Mouse (Mus musculus): Measurements from ENCODE around the gene Olfr667. TPM values are rescaled to one million over a fixed set of nuclear protein-coding genes. Genes with fewer than 3 reads are reported as not detected.

Gene Olfr667
- total and polyA plus RNA-seq, 3 experiments = not detected

- no peaks in the 10 kb centered on the region for H3K27me3 ChIP-seq (replicated peaks)
- DNase-seq (ENCODE audit: extremely low read depth) = no peak
- no peaks in the 10 kb centered on the region for H3K9me3 ChIP-seq (replicated peaks; ENCODE audit: low read length)
- no peaks in the 10 kb centered on the region for H3K79me2 ChIP-seq (replicated peaks; ENCODE audit: control insufficient read depth, extremely low read depth, insufficient read depth, poor library complexity, severe bottlenecking)
- dilution Hi-C loops (cut with MboI; ENCODE audit: extremely low pct_ligation_motif_present, extremely low pct_unique_long_range_greater_than_20kb, low sequenced_read_pairs) = no loop called here
- H3K4me1 ChIP-seq (ENCODE audit: control insufficient read depth in 1 of 2, insufficient read depth in 2 of 2) = no peaks in the 10 kb centered on the region
- no peak within 1 kb of the TSS for H3K9ac ChIP-seq (ENCODE audit: insufficient read depth, low read depth)
- H3K4me3 ChIP-seq (replicated peaks in 1 of 3; ENCODE audit: low read depth in 2 of 3, low read length in 2 of 3, poor library complexity in 1 of 3) = no peak within 1 kb of the TSS
- in situ Hi-C loops (cut with MboI; ENCODE audit: low pct_ligation_motif_present, low pct_unique_long_range_greater_than_20kb, low sequenced_read_pairs) = no loop called here
- no peaks in the 10 kb centered on the region for H3K36me3 ChIP-seq (replicated peaks in 1 of 2; ENCODE audit: control insufficient read depth in 1 of 2, insufficient read depth in 1 of 2, low read length in 1 of 2)
- TF ChIP-seq ZNF384 (IDR thresholded peaks at IDR 0.05; ENCODE audit: low read depth, low read length) = no peak
- no peak for TF ChIP-seq UBTF (IDR thresholded peaks at IDR 0.05; ENCODE audit: low read depth, low read length)
- no peak for TF ChIP-seq ZMIZ1 (IDR thresholded peaks at IDR 0.05; ENCODE audit: low read depth, low read length)
- TF ChIP-seq KAT2A (IDR thresholded peaks at IDR 0.05; ENCODE audit: insufficient replicate concordance, low read length) = no peak
- TF ChIP-seq BHLHE40 (IDR thresholded peaks at IDR 0.05; ENCODE audit: low read depth, low read length) = no peak
- no peak for TF ChIP-seq SMC3 (IDR thresholded peaks at IDR 0.05; ENCODE audit: low read depth, low read length)
- TF ChIP-seq HCFC1 (IDR thresholded peaks at IDR 0.05; ENCODE audit: low read depth, low read length) = no peak
- no peak for TF ChIP-seq ZKSCAN1 (IDR thresholded peaks at IDR 0.05; ENCODE audit: borderline replicate concordance, low read depth, low read length)
- no peak for TF ChIP-seq IRF4 (IDR thresholded peaks at IDR 0.05; ENCODE audit: low read depth, low read length)
- TF ChIP-seq CHD1 (IDR thresholded peaks at IDR 0.05; ENCODE audit: low read depth, low read length) = no peak
- TF ChIP-seq NRF1 (IDR thresholded peaks at IDR 0.05; ENCODE audit: low read depth, low read length) = no peak
- TF ChIP-seq RCOR1 (conservative IDR thresholded peaks at IDR 0.05; ENCODE audit: low read depth, low read length) = no peak
- TF ChIP-seq GABPA (IDR thresholded peaks at IDR 0.05; ENCODE audit: insufficient replicate concordance, low read depth, low read length) = no peak
- TF ChIP-seq USF2 (conservative IDR thresholded peaks at IDR 0.05; ENCODE audit: low read depth, low read length) = no peak
- TF ChIP-seq USF1 (IDR thresholded peaks at IDR 0.05; ENCODE audit: low read depth, low read length) = no peak
- TF ChIP-seq NELFE (IDR thresholded peaks at IDR 0.05; ENCODE audit: low read depth, low read length) = no peak
- TF ChIP-seq ETS1 (conservative IDR thresholded peaks at IDR 0.05; ENCODE audit: low read depth, low read length) = no peak
- TF ChIP-seq MYC (IDR thresholded peaks at IDR 0.05; ENCODE audit: low read depth, low read length) = no peak
- TF ChIP-seq POLR2A (IDR thresholded peaks at IDR 0.05; ENCODE audit: low read depth, low read length) = no peak
- TF ChIP-seq ZC3H11A (IDR thresholded peaks at IDR 0.05; ENCODE audit: low read depth, low read length) = no peak
- H3K27ac ChIP-seq (ENCODE audit: insufficient read depth, low read depth) = no peak within 1 kb of the TSS
- H3K4me2 ChIP-seq (ENCODE audit: insufficient read depth, low read depth, poor library complexity, severe bottlenecking) = no peak within 1 kb of the TSS
Measured at GRCm38 (mm10) chr7:104895852-104896251, 25.4 kb downstream of the Olfr667 start, which contains the start of gene Olfr666. Olfr666 (minus strand) TSS chr7:104895952.

GRCm38 (mm10) chr7:104877731-104878130 lies 43.6 kb downstream of the Olfr667 start, which contains the start of gene Olfr665:
Olfr665 (plus strand) TSS chr7:104878031.
- dilution Hi-C loops (cut with MboI; ENCODE audit: extremely low pct_ligation_motif_present, extremely low pct_unique_long_range_greater_than_20kb, low sequenced_read_pairs) = no loop called here

More at GRCm38 (mm10) chr7:104877731-104878130, 43.6 kb downstream of the Olfr667 start, which contains the start of gene Olfr665:
- no peak for DNase-seq (ENCODE audit: extremely low read depth)
- no peaks in the 10 kb centered on the region for H3K27me3 ChIP-seq (replicated peaks)
- H3K4me1 ChIP-seq (ENCODE audit: control insufficient read depth in 1 of 2, insufficient read depth in 2 of 2) = no peaks in the 10 kb centered on the region
- H3K9ac ChIP-seq (ENCODE audit: insufficient read depth, low read depth) = no peak within 1 kb of the TSS
- no peak within 1 kb of the TSS for H3K4me3 ChIP-seq (replicated peaks in 1 of 3; ENCODE audit: low read depth in 2 of 3, low read length in 2 of 3, poor library complexity in 1 of 3)
- no peaks in the 10 kb centered on the region for H3K36me3 ChIP-seq (replicated peaks in 1 of 2; ENCODE audit: control insufficient read depth in 1 of 2, insufficient read depth in 1 of 2, low read length in 1 of 2)
- no peaks in the 10 kb centered on the region for H3K79me2 ChIP-seq (replicated peaks; ENCODE audit: control insufficient read depth, extremely low read depth, insufficient read depth, poor library complexity, severe bottlenecking)
- TF ChIP-seq ETS1 (conservative IDR thresholded peaks at IDR 0.05; ENCODE audit: low read depth, low read length) (no peak), ZKSCAN1 (IDR thresholded peaks at IDR 0.05; ENCODE audit: borderline replicate concordance, low read depth, low read length) (no peak), TCF12 (IDR thresholded peaks at IDR 0.05; ENCODE audit: low read depth, low read length) (no peak), ZNF384 (IDR thresholded peaks at IDR 0.05; ENCODE audit: low read depth, low read length) (no peak), MYC (IDR thresholded peaks at IDR 0.05; ENCODE audit: low read depth, low read length) (no peak), MAFK (IDR thresholded peaks at IDR 0.05; ENCODE audit: insufficient replicate concordance, low read length) (no peak), IRF4 (IDR thresholded peaks at IDR 0.05; ENCODE audit: low read depth, low read length) (no peak)
- H3K27ac ChIP-seq (ENCODE audit: insufficient read depth, low read depth) = no peak within 1 kb of the TSS
- no peak within 1 kb of the TSS for H3K4me2 ChIP-seq (ENCODE audit: insufficient read depth, low read depth, poor library complexity, severe bottlenecking)
- H3K9me3 ChIP-seq (replicated peaks; ENCODE audit: low read length) = no peaks in the 10 kb centered on the region
- in situ Hi-C loops (cut with MboI; ENCODE audit: low pct_ligation_motif_present, low pct_unique_long_range_greater_than_20kb, low sequenced_read_pairs) = no loop called here

Data from CH12.LX (cell line).